Mouse (Mus musculus): ENCODE results near the gene Gm11937. TPM values are rescaled to one million over a fixed set of nuclear protein-coding genes. Genes with fewer than 3 reads are reported as not detected.
"Not testable (repeated sequence)": the region's sequence is repeated elsewhere in the genome, so short reads cannot be mapped to it uniquely, and the experiment has no call there.

The Gm11937 gene
- polyA plus RNA-seq (2015; fragmentation: Nextera tagmentation; extraction: Ambion mirVana), result not detected in 2 replicates

DNA sequence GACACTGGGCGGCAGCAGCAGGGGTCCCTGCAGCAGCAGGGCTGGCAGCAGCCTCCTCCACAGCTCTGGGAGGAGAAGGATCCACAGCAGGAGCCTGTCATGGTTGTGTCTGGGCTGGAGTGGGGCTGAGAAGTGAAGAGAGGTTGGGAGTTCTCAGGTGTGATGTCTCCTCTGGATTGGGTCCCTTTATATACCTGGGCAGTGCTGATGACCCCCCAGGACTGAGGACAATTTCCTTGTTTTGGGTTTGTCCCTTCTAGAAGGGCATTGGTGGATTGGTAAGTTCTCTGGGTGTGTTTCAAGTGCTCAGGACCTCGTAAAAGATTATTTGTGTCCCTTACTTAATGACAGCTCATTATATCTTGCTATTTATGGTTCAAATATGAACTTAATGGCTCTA lies at the start of gene Gm11937:
Gm11937 (minus strand) TSS at position 101 of the 400 bp plus-strand sequence.
- not testable (repeated sequence) for H3K9me3 ChIP-seq (ENCODE audit: control insufficient read depth, low read length); H3K27me3 ChIP-seq (replicated peaks; ENCODE audit: control insufficient read depth, insufficient read depth, low read length); H3K27ac ChIP-seq (ENCODE audit: low read length); H3K4me1 ChIP-seq (ENCODE audit: control insufficient read depth, insufficient read depth, low read length); H3K4me2 ChIP-seq (ENCODE audit: low read depth, low read length); ATAC-seq; H3K9ac ChIP-seq (ENCODE audit: low read depth, low read length); H3K4me3 ChIP-seq (ENCODE audit: low read length); H3K36me3 ChIP-seq (ENCODE audit: control insufficient read depth, insufficient read depth, low read length)
- 61% methylated on average over 1 of the region's 2 CpGs for WGBS

DNA sequence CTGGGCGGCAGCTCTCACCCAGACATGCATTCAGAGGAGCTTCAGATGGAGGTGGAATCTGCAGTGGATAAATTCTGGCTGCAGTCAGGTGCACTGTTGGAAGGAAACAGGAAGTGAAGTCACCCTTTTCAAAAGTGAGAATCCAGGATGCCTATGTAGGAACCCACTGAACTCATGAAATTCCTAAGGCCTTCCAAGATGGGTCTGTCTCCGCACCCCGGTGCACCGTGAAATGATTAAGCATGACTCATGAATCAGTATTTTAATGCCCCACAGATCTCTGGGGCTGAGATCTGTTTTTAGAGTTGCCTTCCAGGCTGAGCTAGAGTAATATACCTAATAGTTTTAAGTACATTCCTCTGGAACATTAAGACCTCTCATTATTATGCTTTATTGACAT lies 49.3 kb upstream of the Gm11937 start:
- no peak overlapping the region for H3K27ac ChIP-seq (ENCODE audit: low read length)
- H3K9ac ChIP-seq (ENCODE audit: low read depth, low read length), result no peak overlapping the region
- H3K4me1 ChIP-seq (ENCODE audit: control insufficient read depth, insufficient read depth, low read length), result no peaks in the 10 kb centered on the region
- WGBS, result 84% methylated on average over 4 of the region's 4 CpGs
- H3K4me2 ChIP-seq (ENCODE audit: low read depth, low read length), result no peak overlapping the region
- no peaks in the 10 kb centered on the region for H3K27me3 ChIP-seq (replicated peaks; ENCODE audit: control insufficient read depth, insufficient read depth, low read length)
- ATAC-seq, result no peak
- no peaks in the 10 kb centered on the region for H3K9me3 ChIP-seq (ENCODE audit: control insufficient read depth, low read length)
- H3K4me3 ChIP-seq (ENCODE audit: low read length), result no peak overlapping the region
- H3K36me3 ChIP-seq (ENCODE audit: control insufficient read depth, insufficient read depth, low read length), result no peaks in the 10 kb centered on the region

DNA sequence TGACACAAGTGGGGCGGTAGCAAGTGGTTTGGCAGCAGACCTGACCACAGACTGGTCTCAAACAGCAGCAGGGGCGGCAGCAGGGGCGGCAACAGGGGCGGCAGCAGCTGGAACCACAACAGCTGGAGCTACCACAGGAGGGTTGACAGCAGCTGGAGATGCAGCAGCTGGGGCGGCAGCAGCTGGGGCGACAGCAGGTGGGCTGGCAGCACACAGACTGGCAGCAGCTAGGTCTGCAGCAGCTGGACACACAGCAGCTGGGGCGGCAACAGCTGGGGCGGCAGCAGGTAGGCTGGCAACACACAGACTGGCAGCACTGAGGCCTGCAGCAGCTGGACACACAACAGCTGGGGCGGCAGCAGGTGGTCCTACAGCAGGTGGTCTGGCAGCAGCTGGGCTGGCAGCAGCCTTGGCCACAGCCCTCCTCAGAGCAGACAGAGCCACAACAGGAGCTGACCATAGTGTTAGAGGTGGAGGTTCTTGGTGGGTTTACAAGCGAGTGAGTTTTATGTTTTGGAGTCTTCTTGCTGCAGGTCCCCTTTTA lies 48.5 kb upstream of the Gm11937 start, which contains the start of gene Gm11563:
Gm11563 (minus strand) TSS at position 494 of the 544 bp plus-strand sequence.
- H3K27ac ChIP-seq (ENCODE audit: low read length); H3K9ac ChIP-seq (ENCODE audit: low read depth, low read length); H3K4me2 ChIP-seq (ENCODE audit: low read depth, low read length); ATAC-seq; H3K9me3 ChIP-seq (ENCODE audit: control insufficient read depth, low read length); H3K4me3 ChIP-seq (ENCODE audit: low read length); H3K4me1 ChIP-seq (ENCODE audit: control insufficient read depth, insufficient read depth, low read length); H3K27me3 ChIP-seq (replicated peaks; ENCODE audit: control insufficient read depth, insufficient read depth, low read length); H3K36me3 ChIP-seq (ENCODE audit: control insufficient read depth, insufficient read depth, low read length): not testable (repeated sequence)
- 72% methylated on average over 10 of the region's 10 CpGs for WGBS

DNA sequence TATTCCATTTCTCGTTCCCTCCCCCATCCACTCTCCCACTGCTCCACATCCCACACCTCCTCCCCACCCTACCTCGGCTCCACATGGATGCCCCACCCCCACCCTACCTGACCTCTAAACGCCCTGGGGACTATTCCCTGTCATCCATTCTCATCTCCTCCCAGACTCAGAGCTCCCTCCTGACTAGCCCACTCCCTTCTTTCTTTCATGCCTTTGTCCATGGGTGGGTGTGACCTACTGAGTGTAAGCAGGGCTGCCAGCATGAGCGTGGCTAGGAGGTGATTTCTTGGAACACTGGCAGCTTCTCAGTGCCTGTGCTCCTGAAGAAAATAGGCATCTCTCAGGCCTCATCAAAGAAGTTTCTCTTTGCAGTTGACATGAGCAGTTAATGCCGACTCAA lies 47.1 kb upstream of the Gm11937 start:
- ATAC-seq, result no peak
- H3K9ac ChIP-seq (ENCODE audit: low read depth, low read length), result no peak overlapping the region
- 52% methylated on average over 5 of the region's 5 CpGs for WGBS

DNA sequence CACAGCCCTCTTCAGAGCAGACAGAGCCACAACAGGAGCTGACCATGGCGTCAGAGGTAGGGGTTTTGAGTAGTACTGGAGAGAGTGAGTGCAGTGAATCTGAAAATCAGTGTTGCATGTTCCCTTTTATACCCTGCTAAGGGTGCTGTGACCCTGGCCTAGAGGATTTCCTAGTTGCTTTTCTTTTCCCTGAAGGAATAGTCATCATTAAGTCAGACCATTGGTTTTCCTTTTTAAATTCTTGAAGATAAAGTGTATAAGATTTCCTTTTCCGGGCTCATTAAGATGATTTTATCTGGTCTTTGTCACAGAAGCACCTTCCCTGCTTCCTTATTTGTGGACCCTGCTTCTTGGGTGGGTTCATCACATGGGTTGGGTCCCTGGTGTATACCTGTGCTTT lies 40.1 kb upstream of the Gm11937 start, which contains the start of gene Gm11555:
Gm11555 (minus strand) TSS at position 101 of the 400 bp plus-strand sequence.
- no peak for ATAC-seq
- 79% methylated on average over 2 of the region's 2 CpGs for WGBS
- no peak within 1 kb of the TSS for H3K4me3 ChIP-seq (ENCODE audit: low read length)

More for the DNA sequence above, 47.1 kb upstream of the Gm11937 start:
- Histone ChIP-seq H3K9me3 (ENCODE audit: control insufficient read depth, low read length) (no peaks in the 10 kb centered on the region), H3K36me3 (ENCODE audit: control insufficient read depth, insufficient read depth, low read length) (no peaks in the 10 kb centered on the region), H3K4me2 (ENCODE audit: low read depth, low read length) (no peak overlapping the region), H3K27me3 (replicated peaks; ENCODE audit: control insufficient read depth, insufficient read depth, low read length) (no peaks in the 10 kb centered on the region), H3K4me1 (ENCODE audit: control insufficient read depth, insufficient read depth, low read length) (no peaks in the 10 kb centered on the region), H3K4me3 (ENCODE audit: low read length) (no peak overlapping the region), H3K27ac (ENCODE audit: low read length) (no peak overlapping the region)

DNA sequence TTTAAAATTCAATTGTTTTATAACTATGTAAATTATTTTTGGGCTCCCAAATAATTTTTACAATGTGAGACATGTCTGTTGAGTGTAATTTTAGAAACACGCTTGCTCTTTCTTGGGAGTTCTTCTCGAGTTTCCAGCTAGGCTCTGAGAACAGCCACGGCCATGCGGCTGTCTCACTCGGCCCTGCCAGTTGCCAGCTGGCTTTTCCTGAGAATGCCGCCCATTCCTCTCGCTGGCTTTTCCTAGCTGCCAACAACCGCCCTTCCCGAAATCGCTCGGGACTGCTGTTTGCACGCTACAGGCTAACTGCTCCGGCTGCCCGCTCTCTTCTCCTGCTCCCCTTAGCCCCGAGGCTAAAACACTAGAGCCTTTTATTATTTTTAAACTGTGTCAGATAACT lies 36.5 kb upstream of the Gm11937 start:
- no peaks in the 10 kb centered on the region for H3K36me3 ChIP-seq (ENCODE audit: control insufficient read depth, insufficient read depth, low read length)
- no peak overlapping the region for H3K4me3 ChIP-seq (ENCODE audit: low read length)
- H3K9ac ChIP-seq (ENCODE audit: low read depth, low read length), result no peak overlapping the region
- WGBS, result 88% methylated on average over 15 of the region's 15 CpGs
- no peaks in the 10 kb centered on the region for H3K27me3 ChIP-seq (replicated peaks; ENCODE audit: control insufficient read depth, insufficient read depth, low read length)
- no peak for ATAC-seq
- no peak overlapping the region for H3K27ac ChIP-seq (ENCODE audit: low read length)
- H3K4me2 ChIP-seq (ENCODE audit: low read depth, low read length), result no peak overlapping the region
- H3K4me1 ChIP-seq (ENCODE audit: control insufficient read depth, insufficient read depth, low read length), result no peaks in the 10 kb centered on the region
- H3K9me3 ChIP-seq (ENCODE audit: control insufficient read depth, low read length), result no peaks in the 10 kb centered on the region

More for the DNA sequence above, 40.1 kb upstream of the Gm11937 start, which contains the start of gene Gm11555:
- no peak within 1 kb of the TSS for H3K9ac ChIP-seq (ENCODE audit: low read depth, low read length)
- H3K9me3 ChIP-seq (ENCODE audit: control insufficient read depth, low read length), result no peaks in the 10 kb centered on the region
- H3K27me3 ChIP-seq (replicated peaks; ENCODE audit: control insufficient read depth, insufficient read depth, low read length), result no peaks in the 10 kb centered on the region
- H3K27ac ChIP-seq (ENCODE audit: low read length), result no peak within 1 kb of the TSS
- H3K4me2 ChIP-seq (ENCODE audit: low read depth, low read length), result no peak within 1 kb of the TSS
- H3K36me3 ChIP-seq (ENCODE audit: control insufficient read depth, insufficient read depth, low read length), result no peaks in the 10 kb centered on the region
- H3K4me1 ChIP-seq (ENCODE audit: control insufficient read depth, insufficient read depth, low read length), result no peaks in the 10 kb centered on the region

DNA sequence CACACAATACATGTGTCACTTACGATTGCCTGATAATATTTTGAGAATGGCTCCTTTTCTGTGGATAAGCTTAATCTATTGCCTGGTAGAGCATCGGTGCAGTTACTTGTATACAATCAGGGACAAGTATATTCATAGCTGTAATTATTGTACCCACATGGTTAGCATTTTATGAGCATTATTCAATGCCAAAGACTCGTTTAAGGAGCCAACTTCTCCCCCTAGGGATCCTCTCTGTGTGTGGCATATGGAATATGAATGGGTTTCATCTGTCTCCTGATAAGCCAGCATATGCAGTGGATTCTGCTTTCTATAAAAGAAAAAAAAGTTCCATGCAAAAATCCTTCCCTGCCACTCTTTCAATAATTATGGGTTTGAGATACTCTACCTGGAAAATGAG lies 34.4 kb upstream of the Gm11937 start:
- no peaks in the 10 kb centered on the region for H3K4me1 ChIP-seq (ENCODE audit: control insufficient read depth, insufficient read depth, low read length)
- H3K9me3 ChIP-seq (ENCODE audit: control insufficient read depth, low read length), result no peaks in the 10 kb centered on the region
- H3K27me3 ChIP-seq (replicated peaks; ENCODE audit: control insufficient read depth, insufficient read depth, low read length), result no peaks in the 10 kb centered on the region
- no peaks in the 10 kb centered on the region for H3K36me3 ChIP-seq (ENCODE audit: control insufficient read depth, insufficient read depth, low read length)
- no peak overlapping the region for H3K4me3 ChIP-seq (ENCODE audit: low read length)
- no peak for ATAC-seq
- no peak overlapping the region for H3K9ac ChIP-seq (ENCODE audit: low read depth, low read length)
- 76% methylated on average over 3 of the region's 3 CpGs for WGBS
- H3K27ac ChIP-seq (ENCODE audit: low read length), result no peak overlapping the region
- H3K4me2 ChIP-seq (ENCODE audit: low read depth, low read length), result no peak overlapping the region

DNA sequence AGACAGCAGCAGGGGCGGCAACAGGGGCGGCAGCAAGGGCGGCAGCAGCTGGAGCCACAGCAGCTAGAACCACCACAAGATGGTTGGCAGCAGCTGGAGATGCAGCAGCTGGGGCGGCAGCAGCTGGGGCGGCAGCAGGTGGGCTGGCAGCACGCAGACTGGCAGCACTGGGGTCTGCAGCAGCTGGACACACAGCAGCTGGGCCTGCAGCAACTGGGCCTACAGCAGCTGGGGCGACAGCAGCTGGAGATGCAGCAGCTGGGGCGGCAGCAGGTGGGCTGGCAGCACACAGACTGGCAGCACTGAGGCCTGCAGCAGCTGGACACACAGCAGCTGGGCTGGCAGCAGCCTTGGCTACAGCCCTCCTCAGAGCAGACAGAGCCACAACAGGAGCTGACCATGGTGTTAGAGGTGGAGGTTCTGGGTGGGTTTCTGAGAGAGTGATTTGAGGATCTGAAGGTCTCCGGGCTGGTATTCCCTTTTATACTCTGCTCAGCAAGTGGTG lies 33.7 kb upstream of the Gm11937 start, which contains the start of gene Krtap4-7:
Krtap4-7 (minus strand) TSS at position 455 of the 505 bp plus-strand sequence.
- H3K4me1 ChIP-seq (ENCODE audit: control insufficient read depth, insufficient read depth, low read length); H3K27ac ChIP-seq (ENCODE audit: low read length); H3K4me2 ChIP-seq (ENCODE audit: low read depth, low read length); H3K9ac ChIP-seq (ENCODE audit: low read depth, low read length); H3K9me3 ChIP-seq (ENCODE audit: control insufficient read depth, low read length); H3K4me3 ChIP-seq (ENCODE audit: low read length); H3K27me3 ChIP-seq (replicated peaks; ENCODE audit: control insufficient read depth, insufficient read depth, low read length); H3K36me3 ChIP-seq (ENCODE audit: control insufficient read depth, insufficient read depth, low read length); ATAC-seq: not testable (repeated sequence)
- WGBS, result 83% methylated on average over 9 of the region's 9 CpGs

DNA sequence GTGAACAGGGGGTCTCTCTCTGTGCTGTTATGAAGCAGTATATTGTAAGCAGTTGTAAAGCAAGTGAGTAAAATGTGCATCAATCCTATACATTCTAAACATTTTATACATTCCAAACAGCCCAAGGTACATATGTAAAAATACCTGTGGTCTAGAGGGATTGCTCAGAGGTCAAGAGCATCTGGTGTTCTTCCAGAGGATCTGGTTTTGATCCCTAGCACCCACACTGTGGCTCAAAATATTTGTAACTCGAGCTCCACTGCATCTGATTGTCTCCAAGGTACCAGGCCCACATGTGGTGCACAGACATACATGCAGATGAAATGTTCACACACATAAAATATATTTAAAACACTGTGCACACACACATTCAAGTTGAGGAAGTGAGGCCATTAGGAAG lies 30.9 kb upstream of the Gm11937 start:
- Histone ChIP-seq H3K9me3 (ENCODE audit: control insufficient read depth, low read length) (no peaks in the 10 kb centered on the region), H3K4me2 (ENCODE audit: low read depth, low read length) (no peak overlapping the region), H3K4me1 (ENCODE audit: control insufficient read depth, insufficient read depth, low read length) (no peaks in the 10 kb centered on the region), H3K27ac (ENCODE audit: low read length) (no peak overlapping the region), H3K27me3 (replicated peaks; ENCODE audit: control insufficient read depth, insufficient read depth, low read length) (no peaks in the 10 kb centered on the region), H3K9ac (ENCODE audit: low read depth, low read length) (no peak overlapping the region), H3K36me3 (ENCODE audit: control insufficient read depth, insufficient read depth, low read length) (no peaks in the 10 kb centered on the region), H3K4me3 (ENCODE audit: low read length) (no peak overlapping the region)
- no peak for ATAC-seq
- WGBS, result 34% methylated on average over 1 of the region's 1 CpGs

DNA sequence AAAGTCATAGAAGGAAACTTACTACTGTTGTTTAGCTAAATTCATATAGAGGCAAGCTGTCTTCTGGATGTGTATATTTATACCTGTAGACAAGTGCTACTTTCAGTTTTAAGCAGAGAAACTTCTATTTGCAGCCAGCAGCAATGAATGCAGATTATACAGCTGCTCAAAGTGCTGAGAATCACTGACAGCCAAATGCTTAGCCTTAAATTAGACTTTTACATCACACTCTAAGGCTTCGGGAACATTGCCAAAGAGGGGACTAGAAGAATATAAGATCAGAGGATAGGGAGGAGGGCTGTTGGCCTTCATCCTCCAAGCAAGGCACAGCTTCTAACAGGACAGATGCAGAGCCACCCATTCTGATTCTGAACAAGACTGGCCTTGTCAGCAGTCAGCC lies 27.1 kb upstream of the Gm11937 start:
- no peak for ATAC-seq
- H3K27me3 ChIP-seq (replicated peaks; ENCODE audit: control insufficient read depth, insufficient read depth, low read length), result no peaks in the 10 kb centered on the region
- H3K4me3 ChIP-seq (ENCODE audit: low read length), result no peak overlapping the region
- no peak overlapping the region for H3K27ac ChIP-seq (ENCODE audit: low read length)
- no peaks in the 10 kb centered on the region for H3K9me3 ChIP-seq (ENCODE audit: control insufficient read depth, low read length)
- no peaks in the 10 kb centered on the region for H3K36me3 ChIP-seq (ENCODE audit: control insufficient read depth, insufficient read depth, low read length)
- WGBS, result 81% methylated on average over 1 of the region's 1 CpGs
- no peak overlapping the region for H3K9ac ChIP-seq (ENCODE audit: low read depth, low read length)
- no peak overlapping the region for H3K4me2 ChIP-seq (ENCODE audit: low read depth, low read length)
- no peaks in the 10 kb centered on the region for H3K4me1 ChIP-seq (ENCODE audit: control insufficient read depth, insufficient read depth, low read length)
